Mouse (Mus musculus) gastrocnemius, adult 18-20 months (tissue): ENCODE results near the gene Jak1. TPM values are rescaled to one million over a fixed set of nuclear protein-coding genes. Genes with fewer than 3 reads are reported as not detected.

Experiments
- DNase-seq: peaks from one replicate; pipeline ENCODE4 v3.0.0; 2021; ENCODE audit warnings: low spot score
- total RNA-seq, 2 experiments: library from RNA; stranded (reverse); gene quantifications; 2 replicates each; pipeline ENCODE4 v1.2.3; 2021

The Jak1 gene
- total RNA-seq, 2 experiments from 2014 or later = 96.1 to 106 TPM

DNA sequence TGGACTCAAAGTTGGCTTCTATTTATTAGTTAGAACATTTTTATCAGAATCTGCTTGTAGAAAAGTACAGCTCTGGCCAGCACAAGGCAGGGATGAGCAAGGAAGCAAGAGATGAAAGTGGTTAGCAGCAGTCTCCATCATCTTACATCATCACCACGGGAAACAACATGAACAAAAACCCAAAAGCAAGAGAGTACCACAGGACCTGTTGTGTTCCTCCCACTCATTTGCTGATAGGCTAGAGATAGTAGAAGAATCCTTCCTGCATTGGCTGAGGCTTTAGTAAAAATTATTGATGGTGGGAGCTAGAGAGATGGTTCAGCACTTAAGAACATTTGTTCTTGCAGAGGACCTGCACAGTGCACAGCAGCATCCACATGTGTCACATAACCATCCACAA is 70.9 kb downstream of the Jak1 start:
- DNase-seq = no peak

DNA sequence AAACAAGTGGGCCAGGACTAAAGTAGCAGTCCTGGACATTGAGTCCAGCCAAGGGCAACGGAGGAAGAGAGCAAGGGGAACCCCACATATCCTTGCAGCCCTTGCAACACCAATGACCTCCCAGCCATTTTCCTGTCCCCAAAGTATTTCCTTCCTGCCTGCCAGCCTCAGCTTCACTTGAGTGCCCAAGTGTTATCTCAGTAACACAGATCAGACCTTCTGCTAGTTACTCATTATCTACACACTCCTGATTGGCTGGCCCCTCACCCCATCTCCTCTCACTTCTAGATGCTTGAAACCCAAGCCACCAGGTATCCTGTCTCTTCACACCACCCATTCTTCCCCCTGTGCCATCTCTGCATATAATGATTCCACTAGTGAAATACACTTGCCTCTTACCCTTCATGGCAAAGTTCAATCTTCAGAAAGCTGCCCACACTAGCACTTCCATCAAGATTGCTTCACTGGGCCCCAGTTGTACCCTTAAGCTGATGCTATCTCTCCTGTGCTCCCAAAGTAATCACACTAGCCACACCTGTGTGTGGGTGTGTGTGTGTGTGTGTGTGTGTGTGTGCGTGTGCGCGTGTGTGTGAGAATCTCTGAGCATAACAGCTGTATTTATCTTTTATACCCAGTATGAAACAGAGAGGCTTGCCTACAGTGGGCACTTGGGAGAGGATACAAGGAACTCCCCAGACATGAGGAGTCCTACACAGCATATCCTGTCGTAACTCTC is 72.7 kb downstream of the Jak1 start:
- DNase-seq = no peak

DNA sequence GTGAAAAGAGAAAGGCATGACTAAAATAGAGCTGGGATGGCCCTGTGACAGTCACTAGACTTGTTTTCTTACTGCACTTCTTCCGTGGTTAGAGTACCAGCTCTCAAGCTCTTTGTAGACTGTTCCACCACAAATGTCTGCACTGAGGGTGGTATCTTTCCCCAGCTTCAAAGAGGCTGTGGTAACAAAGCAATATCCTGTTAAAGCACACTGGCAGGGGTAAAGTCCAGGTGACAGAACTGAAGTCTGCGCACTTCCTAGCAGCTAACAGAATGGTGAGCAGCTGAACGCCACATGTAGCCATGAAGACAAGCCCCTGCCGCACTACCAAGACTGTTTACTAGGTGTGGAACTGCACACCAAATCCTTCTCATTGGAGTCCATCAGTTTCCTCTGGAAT is 77.7 kb downstream of the Jak1 start:
- no peak for DNase-seq

DNA sequence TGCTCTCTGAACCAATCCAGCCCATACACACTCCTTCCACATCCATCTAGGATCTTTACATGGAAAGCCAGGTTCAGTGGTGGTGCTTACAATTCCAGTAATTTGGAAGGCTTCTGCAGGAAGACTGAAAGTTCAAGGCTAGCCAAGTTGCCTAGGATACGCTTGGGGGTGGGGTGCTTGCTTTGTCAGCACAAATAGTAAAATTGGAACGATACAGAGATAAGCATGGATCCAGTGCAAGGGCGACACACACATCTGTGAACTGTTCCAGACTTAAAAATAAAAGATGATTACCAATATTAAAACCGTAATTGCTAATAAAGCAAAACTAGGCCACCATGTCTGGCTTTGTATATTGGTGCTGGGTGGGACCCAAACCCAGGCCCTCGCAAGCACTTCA is 78.5 kb downstream of the Jak1 start:
- no peak for DNase-seq

DNA sequence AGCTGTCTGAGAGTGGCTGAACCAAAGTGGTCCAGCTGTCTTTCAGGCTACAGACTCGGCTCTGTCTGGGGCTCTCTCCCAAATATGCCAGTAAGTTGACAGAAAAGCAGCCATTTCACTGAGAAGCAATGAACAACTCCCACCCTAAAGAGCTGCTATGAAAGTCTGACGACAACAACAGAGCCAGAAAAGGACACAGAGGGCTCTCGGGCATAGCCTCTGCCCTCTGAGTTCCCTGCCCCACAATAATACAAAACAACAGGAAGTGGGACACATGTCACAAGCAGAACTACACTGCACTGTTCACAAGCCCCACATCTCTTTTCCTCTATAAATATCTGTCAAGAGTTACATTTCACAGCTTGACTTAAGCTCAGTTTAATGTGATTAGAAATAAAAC is 79.9 kb downstream of the Jak1 start:
- DNase-seq = no peak

DNA sequence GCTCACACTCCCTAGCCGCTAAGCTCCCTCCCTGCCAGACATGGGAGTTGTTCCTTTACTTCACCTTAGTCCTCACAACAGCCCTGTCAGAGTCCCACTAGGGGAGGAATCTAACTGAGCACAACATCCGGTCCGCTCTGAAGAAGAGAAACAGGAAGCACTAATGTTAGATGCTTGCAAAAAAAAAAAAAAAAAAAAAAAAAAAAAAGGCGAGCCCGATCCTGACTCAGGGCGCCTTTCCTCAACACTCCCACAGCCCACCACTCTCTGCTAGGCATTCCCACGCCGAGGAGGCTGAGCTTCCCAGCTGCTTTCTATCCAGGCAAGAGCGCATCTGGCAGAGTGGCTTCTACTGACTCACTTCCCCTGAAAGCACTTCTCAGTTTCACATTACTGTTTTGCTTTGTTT is 82.5 kb downstream of the Jak1 start:
- DNase-seq = no peak

DNA sequence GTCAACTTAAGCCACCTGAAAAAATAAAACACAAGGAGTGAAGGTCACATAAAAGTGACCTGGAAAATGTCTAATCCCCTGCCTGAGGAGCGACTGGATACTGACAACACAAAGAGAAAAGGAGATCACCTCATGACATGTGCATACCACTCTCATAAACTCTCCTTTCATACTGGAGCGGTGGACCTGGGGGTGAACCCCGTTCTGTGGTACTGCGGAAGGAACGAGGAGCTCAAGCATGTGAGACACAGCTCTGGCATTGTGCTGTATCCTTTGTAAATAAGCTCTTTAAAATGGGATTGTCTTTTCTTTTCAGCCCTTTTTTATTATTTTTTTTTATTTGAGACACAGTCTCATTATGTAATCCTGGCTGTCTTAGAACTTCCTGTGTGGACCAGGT is 84.4 kb downstream of the Jak1 start:
- no peak for DNase-seq

DNA sequence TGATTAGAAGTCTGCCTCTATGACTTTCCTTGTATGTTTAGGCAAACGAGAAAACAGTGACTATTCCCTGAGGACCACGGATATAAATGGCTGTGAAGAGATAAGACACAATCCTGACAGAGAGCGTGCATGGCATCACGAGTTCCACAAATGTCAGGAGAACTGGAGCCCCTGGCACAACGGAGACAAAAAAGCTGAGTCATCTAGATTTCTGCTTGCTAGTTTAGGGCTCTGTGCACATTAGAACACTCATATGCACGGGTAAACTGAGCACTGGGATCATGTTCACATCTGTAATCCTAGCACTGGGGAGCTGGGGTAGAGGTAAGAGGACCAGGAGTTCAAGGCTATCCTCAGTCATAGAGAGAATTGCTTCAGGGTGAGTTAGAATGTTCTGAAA is 85.2 kb downstream of the Jak1 start:
- DNase-seq = no peak

DNA sequence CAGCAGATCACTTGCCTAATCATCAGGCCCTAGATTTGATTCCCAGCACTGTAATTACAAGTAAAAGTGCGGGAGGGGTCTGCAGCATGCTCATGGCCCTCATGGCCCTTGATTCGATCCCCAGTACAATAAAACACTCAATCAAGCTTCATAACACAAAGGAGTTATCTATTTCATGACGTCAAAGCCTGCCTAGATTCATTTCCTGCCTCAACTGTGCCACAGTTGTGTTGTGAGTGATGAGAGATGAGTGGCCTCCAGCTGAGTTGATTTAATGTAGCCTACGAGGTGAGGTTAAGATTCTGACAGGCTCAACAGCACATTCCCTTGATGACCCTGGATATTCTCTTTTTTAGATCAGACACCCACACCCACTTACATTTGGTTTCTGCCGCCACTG is 86.0 kb downstream of the Jak1 start:
- no peak for DNase-seq

DNA sequence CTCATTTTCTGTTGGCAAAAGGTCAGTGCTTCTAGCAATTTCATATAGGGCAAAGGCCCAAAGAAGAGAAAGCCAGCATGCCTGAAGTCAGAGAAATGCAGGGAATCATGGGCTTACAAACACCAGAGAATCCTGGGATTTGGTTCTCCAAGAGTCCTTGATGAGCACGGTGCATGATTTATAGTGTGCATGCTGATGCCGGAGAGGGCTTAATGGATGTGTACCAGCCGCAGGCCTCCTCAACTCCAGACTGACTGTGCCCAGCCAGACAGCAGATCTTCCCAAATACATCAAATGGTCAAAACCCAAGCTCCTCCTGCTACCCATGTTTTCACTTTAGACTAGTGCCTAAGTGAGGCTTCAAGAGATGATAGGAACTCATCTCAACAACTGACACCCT is 87.3 kb downstream of the Jak1 start:
- DNase-seq = no peak

DNA sequence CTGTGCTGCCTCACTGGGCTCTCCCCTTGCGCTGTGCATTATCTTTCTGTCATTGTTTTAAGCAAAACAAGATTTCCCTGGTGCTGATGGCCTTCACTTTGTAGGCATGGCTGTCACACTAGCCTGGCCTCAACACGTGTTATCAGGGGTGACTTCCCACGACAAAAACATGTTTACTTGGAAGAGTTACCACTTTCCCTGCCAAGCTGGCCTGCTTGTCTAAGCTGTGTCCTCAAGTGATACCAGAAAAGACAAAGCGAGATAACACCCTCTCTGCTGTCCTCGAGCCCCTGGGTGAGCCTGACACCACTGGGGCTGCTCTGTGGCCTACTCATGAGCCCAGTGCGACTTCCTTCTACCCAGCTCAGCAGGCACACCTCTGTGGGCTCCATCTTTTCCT is 89.0 kb downstream of the Jak1 start:
- no peak for DNase-seq

DNA sequence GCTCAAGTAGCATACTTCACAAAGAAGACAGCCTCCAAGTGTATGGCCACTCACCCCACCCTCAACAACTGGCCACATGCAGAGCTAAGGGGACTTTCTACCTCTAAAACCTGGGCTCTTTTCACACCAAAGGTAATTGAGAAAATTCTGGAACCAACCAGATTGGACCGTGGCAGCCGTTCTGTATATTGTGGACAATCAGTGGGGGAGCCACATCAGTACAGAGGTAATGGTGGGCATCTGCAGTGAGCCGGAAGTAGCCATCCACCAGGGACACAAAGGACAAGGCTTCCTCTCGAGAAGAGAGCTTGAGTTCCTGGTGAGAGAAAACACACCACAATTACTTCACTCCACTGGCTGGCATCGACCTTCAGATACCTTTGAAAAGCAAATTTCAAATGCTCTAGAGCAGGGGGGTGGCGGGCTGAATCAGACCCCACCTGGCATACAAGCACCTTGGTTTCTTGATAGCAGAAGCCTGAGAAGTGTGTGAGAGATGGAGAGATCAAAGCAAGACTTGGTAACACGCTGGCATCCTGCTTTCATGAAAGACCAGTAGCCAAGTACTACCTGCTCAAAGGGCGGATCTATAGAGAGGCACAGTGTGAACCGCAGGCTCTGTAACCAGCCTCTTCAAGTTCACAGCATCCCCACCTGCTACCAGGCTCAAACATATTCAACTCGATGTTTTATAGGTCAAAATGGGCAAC is 90.0 kb downstream of the Jak1 start:
- DNase-seq = no peak

DNA sequence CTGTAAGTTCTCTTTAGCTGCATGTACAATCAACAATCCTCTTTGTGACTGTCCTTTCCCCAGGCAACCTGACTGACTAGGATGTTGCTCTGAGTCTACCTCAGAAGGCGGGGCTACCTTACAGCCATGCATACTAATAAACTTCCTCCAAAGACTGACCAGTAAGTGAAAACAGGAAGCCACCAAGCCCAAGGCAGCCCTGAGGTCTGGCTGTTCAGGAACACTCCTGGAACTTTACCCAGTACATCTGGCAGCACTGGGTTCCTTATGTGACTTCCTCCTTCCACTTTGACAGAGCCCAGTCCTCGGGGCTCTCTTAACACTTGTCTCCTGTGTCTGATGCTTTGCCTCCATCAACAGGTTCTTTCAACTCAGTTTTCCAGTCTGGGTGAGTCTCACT is 92.3 kb downstream of the Jak1 start:
- DNase-seq = peak; percentile 16

DNA sequence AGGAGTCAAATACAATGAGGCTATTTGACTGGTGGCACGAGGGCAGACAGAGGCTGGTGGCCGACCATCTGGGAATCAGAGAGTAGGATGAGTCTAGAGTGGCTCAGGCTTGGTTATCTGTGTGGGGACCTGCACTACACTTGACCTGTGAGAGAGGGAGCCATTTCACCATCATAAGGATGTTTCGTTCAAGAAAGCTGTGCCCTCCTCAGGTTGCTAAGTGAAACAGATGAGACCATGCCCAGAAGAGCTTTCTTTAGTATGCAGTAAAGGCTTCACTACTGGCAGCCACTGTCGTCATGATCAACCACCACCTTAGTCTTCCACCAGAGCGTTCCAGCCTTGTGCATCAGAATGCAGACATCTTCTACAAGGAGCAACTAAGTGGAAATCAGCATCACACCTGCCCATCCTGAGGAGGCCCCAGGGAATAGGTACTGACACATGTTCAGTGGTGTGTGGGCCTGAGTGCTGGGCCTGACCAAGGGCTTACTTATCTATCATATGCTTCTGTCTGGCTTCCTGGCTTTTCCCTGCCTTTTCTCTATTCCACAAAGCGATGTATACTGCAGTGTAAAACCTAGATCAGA is 96.8 kb downstream of the Jak1 start:
- DNase-seq = peak; percentile 70

DNA sequence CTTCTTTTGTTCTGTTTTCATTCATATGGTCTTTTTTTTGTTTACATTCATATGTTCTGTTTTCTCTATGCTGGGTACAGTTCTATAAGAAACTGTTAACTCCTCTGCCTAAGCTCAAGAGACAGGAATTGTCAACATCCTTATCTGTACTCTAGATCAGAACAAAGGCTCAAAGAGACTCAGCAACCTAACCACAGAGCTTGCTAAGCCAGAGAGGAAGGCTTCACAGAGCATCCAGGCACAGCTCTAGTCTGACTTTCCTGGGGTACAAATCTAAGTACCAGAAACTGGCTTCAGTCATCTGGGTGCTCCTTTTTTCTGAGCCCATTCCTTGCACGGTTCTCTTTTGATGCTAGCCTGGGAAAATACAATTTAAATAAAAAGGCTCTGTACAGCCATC is 97.3 kb downstream of the Jak1 start:
- no peak for DNase-seq

DNA sequence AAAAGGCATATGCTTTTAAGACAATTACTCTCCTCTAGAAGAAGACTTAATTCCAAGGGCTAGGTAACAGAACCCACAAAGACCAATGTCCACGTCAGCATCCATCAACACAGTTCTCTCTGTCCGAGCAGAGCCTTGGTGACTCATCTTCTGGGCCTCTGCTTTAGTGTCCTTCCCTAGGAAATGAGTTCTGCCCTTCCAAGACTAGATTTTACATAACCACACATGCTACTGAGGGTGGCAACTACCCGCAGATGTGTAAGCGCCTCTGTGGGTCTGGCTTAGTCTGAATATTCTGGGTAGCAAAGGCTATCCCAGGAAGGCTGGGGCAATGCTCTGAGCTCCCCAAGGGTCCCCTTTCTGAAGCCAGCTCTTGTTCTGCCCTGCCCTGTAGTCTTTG is 99.3 kb downstream of the Jak1 start:
- no peak for DNase-seq

DNA sequence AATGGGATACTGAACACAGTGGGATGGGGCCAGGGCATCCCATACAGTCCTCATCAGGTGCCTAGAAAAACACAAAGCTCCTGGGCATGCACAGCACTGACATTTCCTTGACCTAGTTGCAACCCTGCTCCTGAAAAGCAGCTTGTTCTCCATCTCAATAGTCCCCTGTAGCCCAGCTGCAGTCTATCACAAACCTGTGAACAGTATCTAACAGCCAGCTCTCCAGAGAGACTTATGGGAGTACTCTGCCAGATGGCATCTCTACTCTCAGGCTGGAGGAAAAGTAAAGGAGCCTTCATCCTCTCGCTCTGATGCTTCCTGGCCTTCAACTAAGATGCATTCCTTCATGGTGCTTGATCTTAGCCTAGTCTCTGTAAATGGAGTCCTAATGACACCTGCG is 100.4 kb downstream of the Jak1 start:
- DNase-seq = no peak

DNA sequence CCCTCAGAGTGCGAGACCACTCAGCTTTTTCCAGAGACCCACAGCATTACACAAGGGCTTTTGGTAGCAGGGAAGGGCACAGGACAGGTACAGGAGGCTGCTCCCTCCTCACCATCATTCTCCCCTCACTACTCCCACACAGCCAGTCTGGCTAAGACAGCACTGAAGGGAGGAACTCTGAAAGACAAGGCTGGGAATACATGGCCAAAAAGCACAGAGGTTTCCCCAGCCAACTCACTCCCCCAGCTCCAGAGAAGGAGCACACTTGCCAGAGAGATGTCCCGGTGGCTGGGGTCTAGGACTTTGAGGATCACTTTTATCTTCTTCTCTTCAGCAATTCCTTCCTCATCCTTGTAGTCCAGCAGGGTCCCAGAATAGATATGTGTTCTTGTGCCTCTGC is 100.9 kb downstream of the Jak1 start:
- DNase-seq = no peak

DNA sequence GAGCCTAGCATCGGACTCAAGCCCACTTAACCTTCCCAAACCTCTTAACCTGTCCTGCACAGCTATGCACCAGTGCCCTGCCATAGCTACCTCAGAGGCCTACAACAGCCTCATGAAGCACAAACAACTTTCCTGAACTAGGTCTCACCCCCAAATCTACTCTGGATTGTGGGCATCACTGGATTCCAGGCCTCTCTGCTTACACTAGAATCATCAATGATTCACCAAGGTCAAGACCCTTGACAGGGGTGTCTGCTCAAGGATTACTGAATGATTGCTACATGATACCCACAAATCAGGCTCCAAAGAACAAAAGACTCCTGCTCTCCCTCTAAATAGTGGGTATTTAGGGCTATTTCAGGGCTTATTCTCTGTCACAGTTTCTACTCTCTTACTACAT is 104.3 kb downstream of the Jak1 start:
- DNase-seq = no peak

DNA sequence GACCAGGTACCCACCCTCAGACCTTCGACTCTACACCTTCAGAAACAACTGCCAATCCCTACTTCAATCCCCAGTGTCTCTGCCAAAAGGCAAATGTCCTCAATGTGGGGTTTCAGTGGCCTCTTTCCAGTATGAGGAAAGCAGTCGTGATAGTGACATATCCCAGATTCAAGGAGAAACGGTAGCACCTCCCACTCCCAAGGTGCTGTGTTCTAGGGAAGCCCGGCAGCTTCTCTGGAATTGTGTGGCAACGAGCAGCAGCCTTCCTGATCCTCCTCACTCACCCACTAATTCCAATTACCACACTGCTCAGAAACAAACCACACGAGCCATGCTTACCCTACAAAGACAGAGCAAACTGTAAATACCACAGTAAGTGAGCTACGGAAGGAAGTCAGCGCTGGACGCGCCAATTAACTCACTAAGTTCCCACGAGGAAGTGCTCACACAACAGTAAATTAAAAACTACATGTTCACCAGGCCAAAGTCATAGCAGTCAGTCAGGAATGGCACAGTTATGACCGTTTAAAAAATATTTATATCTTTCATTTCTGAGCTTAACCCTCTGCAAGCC is 105.8 kb downstream of the Jak1 start:
- no peak for DNase-seq

DNA sequence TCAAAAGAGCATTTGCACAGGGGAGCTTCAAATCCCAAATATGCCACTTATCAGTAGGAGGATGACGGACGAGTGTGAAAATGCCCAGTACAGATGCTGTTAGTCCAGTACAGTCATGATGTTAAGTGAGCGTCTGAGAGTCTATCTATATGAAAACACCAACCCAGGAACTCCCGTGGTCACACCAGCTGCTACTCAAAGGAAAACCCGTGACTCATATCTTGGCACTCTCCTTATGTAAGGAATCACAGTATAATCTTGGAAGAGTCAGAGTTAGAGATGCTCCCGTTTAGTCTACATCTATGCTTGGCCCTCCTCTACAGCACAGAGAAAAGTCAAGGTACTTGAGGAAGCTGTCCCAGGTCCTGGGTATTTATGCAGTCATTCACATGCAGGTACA is 106.8 kb downstream of the Jak1 start:
- DNase-seq = no peak

DNA sequence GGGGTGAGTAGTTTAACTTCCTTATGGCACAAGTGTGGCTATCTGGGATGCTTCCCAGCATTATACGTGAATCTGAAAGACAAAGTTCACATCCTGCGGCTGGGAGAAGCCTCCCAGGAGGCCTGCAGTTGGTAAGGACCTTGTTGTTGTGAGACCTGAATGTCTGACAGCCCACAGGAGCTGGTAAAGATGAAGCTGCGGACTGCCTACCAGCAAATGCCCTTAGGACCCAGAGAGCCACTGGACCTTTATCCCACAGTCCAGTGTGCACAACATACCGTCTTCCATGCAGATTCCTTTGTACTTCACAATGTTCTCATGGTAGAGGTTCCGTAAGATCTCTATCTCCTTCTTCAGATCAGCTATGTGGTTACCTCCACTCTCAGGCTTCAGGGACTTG is 107.6 kb downstream of the Jak1 start:
- no peak for DNase-seq

DNA sequence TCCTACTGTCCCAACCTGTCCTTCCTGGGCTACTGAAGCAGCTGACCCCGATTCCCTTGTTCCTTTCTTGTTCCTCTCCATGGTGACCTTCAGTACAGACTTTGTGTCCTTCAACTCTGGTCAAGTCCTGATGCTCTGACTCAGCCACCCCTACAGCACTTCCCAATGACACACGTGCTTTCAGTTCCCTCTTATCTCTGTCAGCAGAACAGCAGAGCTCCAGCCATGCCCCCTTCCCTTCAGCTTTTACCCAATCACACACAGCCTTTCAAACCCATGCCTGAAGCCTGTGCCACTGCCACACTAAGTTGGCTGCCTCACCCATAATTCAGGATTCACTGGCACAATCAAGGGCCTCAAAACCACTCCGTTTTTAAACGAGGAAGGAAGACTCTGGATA is 109.5 kb downstream of the Jak1 start:
- no peak for DNase-seq
